Mouse (Mus musculus) neural tube, embryonic 11.5 days (tissue): ENCODE measurements around the gene Pth2. TPM values are rescaled to one million over a fixed set of nuclear protein-coding genes. Genes with fewer than 3 reads are reported as not detected.
"Not testable (repeated sequence)": the region's sequence is repeated elsewhere in the genome, so short reads cannot be mapped to it uniquely, and the experiment has no call there.

Experiments
- ATAC-seq: fragments of 200-750 bp; cut with Nextera tagmentation; 2 replicates; pipeline ENCODE4 v1.8.0; 2017; ENCODE audit warnings: moderate number of reproducible peaks, mild to moderate bottlenecking, moderate TSS enrichment, moderate library complexity; ENCODE audit not compliant: insufficient read depth, low FRiP score, low TSS enrichment
- DNase-seq: peaks from one replicate; pipeline ENCODE4 v3.0.0-alpha.2; 2015; ENCODE audit warnings: low spot score
- H3K27ac ChIP-seq: fragments of 300-500 bp; sonication (generic); 2 replicates; pipeline ENCODE4 v1.5.1; 2014; ENCODE audit warnings: low read depth, mild to moderate bottlenecking, low read length
- H3K27me3 ChIP-seq: fragments of 300-500 bp; sonication (generic); 2 replicates; pipeline ENCODE4 v1.6.1; 2014; ENCODE audit warnings: mild to moderate bottlenecking, low read length, mixed read lengths; ENCODE audit not compliant: control insufficient read depth, insufficient read depth
- H3K36me3 ChIP-seq: fragments of 300-500 bp; sonication (generic); 2 replicates; pipeline ENCODE4 v1.6.1; 2014; ENCODE audit warnings: mild to moderate bottlenecking, low read length, moderate library complexity, mixed read lengths; ENCODE audit not compliant: control insufficient read depth, insufficient read depth
- H3K4me1 ChIP-seq: fragments of 300-500 bp; sonication (generic); 2 replicates; pipeline ENCODE4 v1.6.1; 2014; ENCODE audit warnings: low read length, mixed read lengths; ENCODE audit not compliant: control insufficient read depth, insufficient read depth
- H3K4me2 ChIP-seq: fragments of 300-500 bp; sonication (generic); 2 replicates; pipeline ENCODE4 v1.6.1; 2014; ENCODE audit warnings: low read depth, mild to moderate bottlenecking, moderate library complexity
- H3K4me3 ChIP-seq: fragments of 300-500 bp; sonication (generic); 2 replicates; pipeline ENCODE4 v1.5.1; 2014; ENCODE audit warnings: low read depth, low read length
- H3K9ac ChIP-seq: fragments of 300-500 bp; sonication (generic); 2 replicates; pipeline ENCODE4 v1.6.1; 2014; ENCODE audit warnings: mild to moderate bottlenecking, low read length
- H3K9me3 ChIP-seq: fragments of 300-500 bp; sonication (generic); 2 replicates; pipeline ENCODE4 v1.6.1; 2016; ENCODE audit warnings: low read length; ENCODE audit not compliant: control insufficient read depth
- WGBS: fragments of 180-500 bp; shearing (Covaris S2); extraction: QIAGEN DNeasy Blood & Tissue Kit; methylation state at CpG from one replicate; pipeline ENCODE4 v1.1.7; 2014; 5-methylcytosine and 5-hydroxymethylcytosine counted together
- polyA plus RNA-seq: library from polyadenylated mRNA; unstranded; fragments of >200 nt; fragmentation: Nextera tagmentation; extraction: Ambion mirVana; gene quantifications from 2 replicates; pipeline ENCODE4 v1.2.1, GENCODE M21; 2014

The Pth2 gene
- polyA plus RNA-seq, 1 experiment from 2014 or later: not detected

- H3K9ac ChIP-seq, H3K4me1 ChIP-seq, H3K4me3 ChIP-seq, H3K4me2 ChIP-seq, H3K27ac ChIP-seq, DNase-seq, ATAC-seq, H3K36me3 ChIP-seq, H3K9me3 ChIP-seq: not testable (repeated sequence)
- WGBS: 60% methylated on average over 1 of the region's 1 CpGs
- peaks cover 61% of the 10 kb centered on the region for H3K27me3 ChIP-seq
Measured at GRCm38 (mm10) chr7:45173772-45174171, 7.0 kb upstream of the Pth2 start.

- Histone ChIP-seq H3K4me3 (no peak overlapping the region), H3K4me2 (peak overlapping the region; percentile 4; the same call in 1 of the 2 replicates), H3K27me3 (peaks cover 61% of the 10 kb centered on the region), H3K4me1 (peaks cover 6% of the 10 kb centered on the region), H3K27ac (no peak overlapping the region), H3K9me3 (peaks cover 2% of the 10 kb centered on the region), H3K36me3 (no peaks in the 10 kb centered on the region; the same call in 1 of the 2 replicates), H3K9ac (no peak overlapping the region)
- no peak for ATAC-seq
- DNase-seq: peak; percentile 32
- 4% methylated on average over 29 of the region's 29 CpGs for WGBS
Measured at GRCm38 (mm10) chr7:45174567-45175280, 6.1 kb upstream of the Pth2 start.

- H3K36me3 ChIP-seq: no peaks in the 10 kb centered on the region; the same call in 1 of the 2 replicates
- peaks cover 66% of the 10 kb centered on the region for H3K27me3 ChIP-seq
- peaks cover 6% of the 10 kb centered on the region for H3K4me1 ChIP-seq
- no peak for DNase-seq
- H3K9ac ChIP-seq: no peak overlapping the region
- 3% methylated on average over 13 of the region's 13 CpGs for WGBS
- no peak overlapping the region for H3K4me2 ChIP-seq
- no peak for ATAC-seq
- no peak overlapping the region for H3K4me3 ChIP-seq
- no peak overlapping the region for H3K27ac ChIP-seq
- no peaks in the 10 kb centered on the region for H3K9me3 ChIP-seq
Measured at GRCm38 (mm10) chr7:45175398-45175797, 5.4 kb upstream of the Pth2 start.

GRCm38 (mm10) chr7:45175929-45176328, 4.9 kb upstream of the Pth2 start:
- DNase-seq: no peak
- H3K4me1 ChIP-seq: peaks cover 6% of the 10 kb centered on the region
- H3K4me2 ChIP-seq: no peak overlapping the region
- H3K4me3 ChIP-seq: no peak overlapping the region
- H3K27ac ChIP-seq: no peak overlapping the region
- H3K27me3 ChIP-seq: peaks cover 72% of the 10 kb centered on the region
- no peaks in the 10 kb centered on the region; the same call in 1 of the 2 replicates for H3K36me3 ChIP-seq
- 3% methylated on average over 23 of the region's 23 CpGs for WGBS
- no peak for ATAC-seq
- H3K9me3 ChIP-seq: no peaks in the 10 kb centered on the region
- no peak overlapping the region for H3K9ac ChIP-seq

- no peak overlapping the region for H3K27ac ChIP-seq
- peaks cover 76% of the 10 kb centered on the region for H3K27me3 ChIP-seq
- H3K9ac ChIP-seq: no peak overlapping the region
- DNase-seq (no peak), ATAC-seq (no peak)
- H3K4me1 ChIP-seq: peaks cover 8% of the 10 kb centered on the region
- no peak overlapping the region for H3K4me2 ChIP-seq
- H3K36me3 ChIP-seq: no peaks in the 10 kb centered on the region; the same call in 1 of the 2 replicates
- 4% methylated on average over 25 of the region's 31 CpGs for WGBS
- no peaks in the 10 kb centered on the region for H3K9me3 ChIP-seq
- H3K4me3 ChIP-seq: no peak overlapping the region
Measured at GRCm38 (mm10) chr7:45176356-45176755, 4.4 kb upstream of the Pth2 start.

- ATAC-seq: no peak
Measured at GRCm38 (mm10) chr7:45178550-45178949, 2.2 kb upstream of the Pth2 start.

GRCm38 (mm10) chr7:45179469-45179868, 1.3 kb upstream of the Pth2 start, which contains the start of gene Gfy:
TSS of gene Gfy (minus strand) at chr7:45179569.
- 30% methylated on average over 7 of the region's 7 CpGs for WGBS
- DNase-seq: no peak
- Histone ChIP-seq H3K27me3 (peaks cover 100% of the 10 kb centered on the region), H3K9me3 (no peaks in the 10 kb centered on the region), H3K9ac (no peak within 1 kb of the TSS), H3K4me1 (peaks cover 14% of the 10 kb centered on the region), H3K4me3 (no peak within 1 kb of the TSS), H3K4me2 (no peak within 1 kb of the TSS), H3K36me3 (no peaks in the 10 kb centered on the region), H3K27ac (no peak within 1 kb of the TSS)
- no peak for ATAC-seq

More at GRCm38 (mm10) chr7:45178550-45178949, 2.2 kb upstream of the Pth2 start:
- H3K27me3 ChIP-seq: peaks cover 98% of the 10 kb centered on the region
- peaks cover 14% of the 10 kb centered on the region for H3K4me1 ChIP-seq
- no peak overlapping the region for H3K27ac ChIP-seq
- H3K9me3 ChIP-seq: no peaks in the 10 kb centered on the region
- H3K9ac ChIP-seq: no peak overlapping the region
- no peak overlapping the region for H3K4me2 ChIP-seq
- no peaks in the 10 kb centered on the region for H3K36me3 ChIP-seq
- WGBS: 20% methylated on average over 7 of the region's 7 CpGs
- no peak overlapping the region for H3K4me3 ChIP-seq
- DNase-seq: no peak

- Histone ChIP-seq H3K36me3 (no peaks in the 10 kb centered on the region), H3K4me2 (no peak overlapping the region; the same call in 1 of the 2 replicates), H3K4me3 (peak overlapping the region; percentile 10; the same call in 1 of the 2 replicates), H3K9ac (no peak overlapping the region), H3K27me3 (peaks cover 90% of the 10 kb centered on the region), H3K4me1 (peaks cover 8% of the 10 kb centered on the region; the same call in 1 of the 2 replicates), H3K9me3 (no peaks in the 10 kb centered on the region), H3K27ac (no peak overlapping the region)
- DNase-seq (no peak), ATAC-seq (no peak)
- WGBS: 3% methylated on average over 29 of the region's 35 CpGs
Measured at GRCm38 (mm10) chr7:45181540-45181939, 745 bp downstream of the Pth2 start.

- H3K36me3 ChIP-seq: no peaks in the 10 kb centered on the region
- peak overlapping the region; percentile 4 for H3K4me3 ChIP-seq
- DNase-seq (peak; percentile 87), ATAC-seq (peak; percentile 85)
- peak overlapping the region; percentile 43 for H3K4me2 ChIP-seq
- H3K4me1 ChIP-seq: peaks cover 8% of the 10 kb centered on the region; the same call in 1 of the 2 replicates
- WGBS: under 1% methylated on average over 34 of the region's 34 CpGs
- H3K27me3 ChIP-seq: peaks cover 83% of the 10 kb centered on the region
- H3K9ac ChIP-seq: no peak overlapping the region
- no peaks in the 10 kb centered on the region for H3K9me3 ChIP-seq
- no peak overlapping the region for H3K27ac ChIP-seq
Measured at GRCm38 (mm10) chr7:45182199-45182601, 1.4 kb downstream of the Pth2 start.
